Mouse (Mus musculus): Measurements from ENCODE around the gene Serinc5. TPM values are rescaled to one million over a fixed set of nuclear protein-coding genes. Genes with fewer than 3 reads are reported as not detected.
"Not testable (repeated sequence)": the region's sequence is repeated elsewhere in the genome, so short reads cannot be mapped to it uniquely, and the experiment has no call there.

The Serinc5 gene
- polyA plus RNA-seq, 1 experiment from 2014 or later, result 7.0 TPM

GRCm38 (mm10) chr13:92679661-92680060 lies 68.8 kb downstream of the Serinc5 start:
- Histone ChIP-seq H3K4me3 (ENCODE audit: low read depth, low read length) (no peak overlapping the region), H3K27me3 (ENCODE audit: control insufficient read depth, insufficient read depth, low read length) (no peaks in the 10 kb centered on the region), H3K4me2 (ENCODE audit: low read depth, severe bottlenecking) (no peak overlapping the region), H3K9ac (ENCODE audit: low read length) (no peak overlapping the region), H3K36me3 (ENCODE audit: control insufficient read depth, insufficient read depth, low read length) (no peaks in the 10 kb centered on the region), H3K4me1 (ENCODE audit: control insufficient read depth, insufficient read depth, low read length) (no peaks in the 10 kb centered on the region), H3K27ac (replicated peaks; ENCODE audit: low read depth, low read length) (no peak overlapping the region), H3K9me3 (ENCODE audit: control insufficient read depth, low read length) (no peaks in the 10 kb centered on the region)
- no peak for DNase-seq (ENCODE audit: low spot score)
- no peak for ATAC-seq (ENCODE audit: insufficient number of reproducible peaks, low FRiP score, low TSS enrichment, low read depth)
- WGBS, result 83% methylated on average over 7 of the region's 7 CpGs

- Histone ChIP-seq H3K4me2 (ENCODE audit: low read depth, severe bottlenecking) (no peak overlapping the region), H3K27ac (replicated peaks; ENCODE audit: low read depth, low read length) (no peak overlapping the region), H3K4me1 (ENCODE audit: control insufficient read depth, insufficient read depth, low read length) (no peaks in the 10 kb centered on the region), H3K27me3 (ENCODE audit: control insufficient read depth, insufficient read depth, low read length) (no peaks in the 10 kb centered on the region), H3K4me3 (ENCODE audit: low read depth, low read length) (no peak overlapping the region), H3K36me3 (ENCODE audit: control insufficient read depth, insufficient read depth, low read length) (no peaks in the 10 kb centered on the region), H3K9ac (ENCODE audit: low read length) (no peak overlapping the region), H3K9me3 (ENCODE audit: control insufficient read depth, low read length) (no peaks in the 10 kb centered on the region)
- 80% methylated on average over 2 of the region's 2 CpGs for WGBS
- ATAC-seq (ENCODE audit: insufficient number of reproducible peaks, low FRiP score, low TSS enrichment, low read depth) (no peak), DNase-seq (ENCODE audit: low spot score) (no peak)
Observed at GRCm38 (mm10) chr13:92681541-92681940, 70.7 kb downstream of the Serinc5 start.

DNA sequence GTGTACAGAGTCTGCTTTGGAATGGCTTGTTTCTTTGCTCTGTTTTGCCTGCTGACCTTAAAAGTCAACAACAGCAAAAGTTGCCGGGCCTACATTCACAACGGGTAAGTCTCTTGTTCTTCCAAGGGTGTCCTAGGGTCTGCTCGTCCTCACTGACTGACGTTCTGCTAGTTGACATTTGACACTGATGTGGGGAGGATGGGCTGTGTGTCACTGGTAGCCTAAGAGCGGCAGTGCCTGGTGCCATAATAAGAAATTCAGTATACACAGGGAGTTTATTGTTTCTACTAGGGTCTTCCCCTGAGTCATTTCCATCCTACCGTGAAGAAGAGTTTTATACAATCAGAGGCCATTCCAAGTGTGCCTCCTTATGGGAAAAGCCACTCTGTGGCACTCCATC lies 71.9 kb downstream of the Serinc5 start:
- Histone ChIP-seq H3K4me3 (ENCODE audit: low read depth, low read length) (no peak overlapping the region), H3K27ac (replicated peaks; ENCODE audit: low read depth, low read length) (no peak overlapping the region), H3K36me3 (ENCODE audit: control insufficient read depth, insufficient read depth, low read length) (no peaks in the 10 kb centered on the region), H3K4me1 (ENCODE audit: control insufficient read depth, insufficient read depth, low read length) (no peaks in the 10 kb centered on the region), H3K9ac (ENCODE audit: low read length) (no peak overlapping the region), H3K4me2 (ENCODE audit: low read depth, severe bottlenecking) (no peak overlapping the region), H3K27me3 (ENCODE audit: control insufficient read depth, insufficient read depth, low read length) (no peaks in the 10 kb centered on the region), H3K9me3 (ENCODE audit: control insufficient read depth, low read length) (no peaks in the 10 kb centered on the region)
- WGBS, result 54% methylated on average over 6 of the region's 6 CpGs
- DNase-seq (ENCODE audit: low spot score) (no peak), ATAC-seq (ENCODE audit: insufficient number of reproducible peaks, low FRiP score, low TSS enrichment, low read depth) (no peak)

DNA sequence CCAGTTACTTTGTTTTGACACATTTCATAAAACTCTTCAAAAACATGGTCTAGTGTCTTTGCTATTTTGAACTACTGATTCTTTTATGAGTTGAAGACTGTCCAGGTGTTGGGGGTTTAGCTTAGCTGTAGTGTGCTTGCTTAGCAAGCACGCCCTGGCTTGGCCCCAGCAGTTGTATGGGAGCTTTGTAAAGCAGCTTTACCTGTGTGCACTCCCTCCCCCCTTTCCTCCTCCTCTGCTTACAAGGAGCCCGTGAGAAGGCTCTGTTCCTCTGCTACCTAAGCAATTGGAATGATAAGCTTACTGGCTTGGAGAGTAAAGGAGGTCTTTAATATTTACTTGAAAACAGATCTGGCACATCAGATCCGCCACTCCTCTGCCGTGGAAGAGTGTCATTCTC lies 72.6 kb downstream of the Serinc5 start:
- Histone ChIP-seq H3K9ac (ENCODE audit: low read length) (no peak overlapping the region), H3K4me2 (ENCODE audit: low read depth, severe bottlenecking) (no peak overlapping the region), H3K27me3 (ENCODE audit: control insufficient read depth, insufficient read depth, low read length) (no peaks in the 10 kb centered on the region), H3K36me3 (ENCODE audit: control insufficient read depth, insufficient read depth, low read length) (no peaks in the 10 kb centered on the region), H3K4me3 (ENCODE audit: low read depth, low read length) (no peak overlapping the region), H3K9me3 (ENCODE audit: control insufficient read depth, low read length) (no peaks in the 10 kb centered on the region), H3K4me1 (ENCODE audit: control insufficient read depth, insufficient read depth, low read length) (no peaks in the 10 kb centered on the region), H3K27ac (replicated peaks; ENCODE audit: low read depth, low read length) (no peak overlapping the region)
- no peak for ATAC-seq (ENCODE audit: insufficient number of reproducible peaks, low FRiP score, low TSS enrichment, low read depth)
- 66% methylated on average over 4 of the region's 4 CpGs for WGBS
- no peak for DNase-seq (ENCODE audit: low spot score)

- WGBS, result 92% methylated on average over 4 of the region's 4 CpGs
- Histone ChIP-seq H3K36me3 (ENCODE audit: control insufficient read depth, insufficient read depth, low read length) (no peaks in the 10 kb centered on the region), H3K9me3 (ENCODE audit: control insufficient read depth, low read length) (no peaks in the 10 kb centered on the region), H3K4me1 (ENCODE audit: control insufficient read depth, insufficient read depth, low read length) (no peaks in the 10 kb centered on the region), H3K27ac (replicated peaks; ENCODE audit: low read depth, low read length) (no peak overlapping the region), H3K4me3 (ENCODE audit: low read depth, low read length) (no peak overlapping the region), H3K9ac (ENCODE audit: low read length) (no peak overlapping the region), H3K4me2 (ENCODE audit: low read depth, severe bottlenecking) (no peak overlapping the region), H3K27me3 (ENCODE audit: control insufficient read depth, insufficient read depth, low read length) (no peaks in the 10 kb centered on the region)
- DNase-seq (ENCODE audit: low spot score) (no peak), ATAC-seq (ENCODE audit: insufficient number of reproducible peaks, low FRiP score, low TSS enrichment, low read depth) (no peak)
Observed at GRCm38 (mm10) chr13:92684310-92684709, 73.4 kb downstream of the Serinc5 start.

DNA sequence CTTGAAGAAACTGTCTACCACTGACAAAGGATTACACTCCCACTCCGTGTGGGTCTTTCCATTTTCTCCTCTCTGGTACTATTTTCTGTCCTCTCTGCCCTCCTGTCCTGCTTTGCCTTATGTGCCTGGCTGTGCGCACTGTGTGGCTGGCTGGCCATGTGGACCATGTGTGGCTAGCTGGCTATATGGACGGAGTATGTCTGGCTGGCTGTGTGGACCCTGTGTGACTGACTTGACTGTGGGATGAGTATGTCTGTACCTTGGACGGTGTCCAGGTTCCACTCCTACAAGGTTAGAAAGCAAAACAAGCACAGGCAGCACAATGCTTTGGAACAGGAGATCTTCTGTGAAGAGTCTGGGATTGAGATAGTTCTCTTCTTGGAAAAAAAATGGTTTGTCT lies 74.4 kb downstream of the Serinc5 start:
- H3K4me2 ChIP-seq (ENCODE audit: low read depth, severe bottlenecking), result no peak overlapping the region
- no peak overlapping the region for H3K27ac ChIP-seq (replicated peaks; ENCODE audit: low read depth, low read length)
- ATAC-seq (ENCODE audit: insufficient number of reproducible peaks, low FRiP score, low TSS enrichment, low read depth), result no peak
- no peaks in the 10 kb centered on the region for H3K27me3 ChIP-seq (ENCODE audit: control insufficient read depth, insufficient read depth, low read length)
- no peaks in the 10 kb centered on the region for H3K9me3 ChIP-seq (ENCODE audit: control insufficient read depth, low read length)
- H3K4me3 ChIP-seq (ENCODE audit: low read depth, low read length), result no peak overlapping the region
- no peaks in the 10 kb centered on the region for H3K4me1 ChIP-seq (ENCODE audit: control insufficient read depth, insufficient read depth, low read length)
- no peak for DNase-seq (ENCODE audit: low spot score)
- no peaks in the 10 kb centered on the region for H3K36me3 ChIP-seq (ENCODE audit: control insufficient read depth, insufficient read depth, low read length)
- 95% methylated on average over 4 of the region's 4 CpGs for WGBS
- H3K9ac ChIP-seq (ENCODE audit: low read length), result no peak overlapping the region

DNA sequence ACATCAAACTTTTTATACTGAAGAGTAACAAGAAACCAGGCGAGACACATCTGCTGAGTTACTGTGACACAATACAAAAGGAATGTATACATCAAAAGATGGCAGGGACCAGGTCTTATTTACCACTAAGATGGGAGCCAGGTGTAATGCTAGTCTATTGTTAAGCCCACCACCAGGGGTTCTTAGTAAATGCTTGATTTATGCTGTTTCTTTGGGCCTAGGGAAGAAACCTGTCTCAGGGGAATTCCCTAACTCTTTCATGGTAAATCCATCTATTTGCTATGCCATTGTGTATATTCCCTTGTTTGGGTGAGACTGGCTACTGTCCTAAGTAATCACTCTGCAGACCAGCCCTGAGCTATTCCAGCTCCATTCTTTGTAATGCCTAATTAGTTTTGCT lies 76.3 kb downstream of the Serinc5 start:
- not testable (repeated sequence) for H3K4me1 ChIP-seq (ENCODE audit: control insufficient read depth, insufficient read depth, low read length); DNase-seq (ENCODE audit: low spot score); ATAC-seq (ENCODE audit: insufficient number of reproducible peaks, low FRiP score, low TSS enrichment, low read depth); H3K36me3 ChIP-seq (ENCODE audit: control insufficient read depth, insufficient read depth, low read length); H3K9ac ChIP-seq (ENCODE audit: low read length); H3K4me3 ChIP-seq (ENCODE audit: low read depth, low read length); H3K9me3 ChIP-seq (ENCODE audit: control insufficient read depth, low read length); H3K27ac ChIP-seq (replicated peaks; ENCODE audit: low read depth, low read length); H3K4me2 ChIP-seq (ENCODE audit: low read depth, severe bottlenecking); H3K27me3 ChIP-seq (ENCODE audit: control insufficient read depth, insufficient read depth, low read length)
- WGBS, result 90% methylated on average over 1 of the region's 1 CpGs

GRCm38 (mm10) chr13:92689061-92689460 lies 78.2 kb downstream of the Serinc5 start:
- Histone ChIP-seq H3K4me2 (ENCODE audit: low read depth, severe bottlenecking) (no peak overlapping the region), H3K9ac (ENCODE audit: low read length) (no peak overlapping the region), H3K27me3 (ENCODE audit: control insufficient read depth, insufficient read depth, low read length) (no peaks in the 10 kb centered on the region), H3K9me3 (ENCODE audit: control insufficient read depth, low read length) (no peaks in the 10 kb centered on the region), H3K36me3 (ENCODE audit: control insufficient read depth, insufficient read depth, low read length) (no peaks in the 10 kb centered on the region), H3K27ac (replicated peaks; ENCODE audit: low read depth, low read length) (no peak overlapping the region), H3K4me1 (ENCODE audit: control insufficient read depth, insufficient read depth, low read length) (no peaks in the 10 kb centered on the region), H3K4me3 (ENCODE audit: low read depth, low read length) (no peak overlapping the region)
- 91% methylated on average over 2 of the region's 2 CpGs for WGBS
- DNase-seq (ENCODE audit: low spot score) (no peak), ATAC-seq (ENCODE audit: insufficient number of reproducible peaks, low FRiP score, low TSS enrichment, low read depth) (no peak)

DNA sequence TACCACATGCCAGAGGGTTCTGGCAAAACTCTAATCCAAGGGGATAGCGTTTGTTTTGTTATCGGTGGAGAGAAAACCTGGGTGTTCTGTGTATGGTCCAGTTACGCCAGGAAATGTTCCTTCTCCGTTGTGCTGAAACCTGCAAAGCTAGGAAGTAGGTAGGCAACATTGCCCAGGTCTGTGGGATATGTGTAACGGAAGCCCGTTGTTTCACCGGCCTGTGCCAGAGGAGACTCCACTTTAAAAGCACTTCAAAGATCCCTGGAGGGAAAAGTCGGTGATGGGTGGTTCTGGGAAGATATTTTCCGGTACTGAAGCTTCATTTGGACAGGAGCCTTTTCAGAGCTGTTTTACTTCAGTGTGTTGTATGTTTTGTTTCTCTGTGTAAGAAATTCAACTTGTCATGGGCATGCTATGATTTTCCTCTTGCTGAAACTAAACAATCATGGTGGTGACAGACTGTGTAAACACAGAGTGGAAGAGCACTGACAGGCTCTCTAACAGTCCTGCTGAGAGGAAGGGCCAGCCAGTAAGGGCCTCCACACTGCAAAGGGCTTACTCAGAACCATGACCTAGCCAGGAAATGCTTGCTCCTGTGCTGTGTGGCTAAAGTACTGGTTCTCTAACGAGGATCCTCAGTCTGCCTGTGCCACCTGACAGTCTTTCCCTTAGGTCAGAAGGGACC lies 83.1 kb downstream of the Serinc5 start:
- ATAC-seq (ENCODE audit: insufficient number of reproducible peaks, low FRiP score, low TSS enrichment, low read depth) (no peak), DNase-seq (ENCODE audit: low spot score) (no peak)
- no peaks in the 10 kb centered on the region for H3K9me3 ChIP-seq (ENCODE audit: control insufficient read depth, low read length)
- H3K4me3 ChIP-seq (ENCODE audit: low read depth, low read length), result no peak overlapping the region
- H3K27me3 ChIP-seq (ENCODE audit: control insufficient read depth, insufficient read depth, low read length), result no peaks in the 10 kb centered on the region
- no peaks in the 10 kb centered on the region for H3K36me3 ChIP-seq (ENCODE audit: control insufficient read depth, insufficient read depth, low read length)
- WGBS, result 77% methylated on average over 10 of the region's 10 CpGs
- no peak overlapping the region for H3K9ac ChIP-seq (ENCODE audit: low read length)
- no peaks in the 10 kb centered on the region for H3K4me1 ChIP-seq (ENCODE audit: control insufficient read depth, insufficient read depth, low read length)
- no peak overlapping the region for H3K4me2 ChIP-seq (ENCODE audit: low read depth, severe bottlenecking)
- H3K27ac ChIP-seq (replicated peaks; ENCODE audit: low read depth, low read length), result no peak overlapping the region
